Mouse (Mus musculus): ENCODE results near the gene Slc23a4. TPM values are rescaled to one million over a fixed set of nuclear protein-coding genes. Genes with fewer than 3 reads are reported as not detected.
A peak's percentile ranks its signal among the peaks of the same experiment; 100 is the strongest.

Gene Slc23a4
- polyA plus RNA-seq, 1 experiment: 221 TPM

DNA sequence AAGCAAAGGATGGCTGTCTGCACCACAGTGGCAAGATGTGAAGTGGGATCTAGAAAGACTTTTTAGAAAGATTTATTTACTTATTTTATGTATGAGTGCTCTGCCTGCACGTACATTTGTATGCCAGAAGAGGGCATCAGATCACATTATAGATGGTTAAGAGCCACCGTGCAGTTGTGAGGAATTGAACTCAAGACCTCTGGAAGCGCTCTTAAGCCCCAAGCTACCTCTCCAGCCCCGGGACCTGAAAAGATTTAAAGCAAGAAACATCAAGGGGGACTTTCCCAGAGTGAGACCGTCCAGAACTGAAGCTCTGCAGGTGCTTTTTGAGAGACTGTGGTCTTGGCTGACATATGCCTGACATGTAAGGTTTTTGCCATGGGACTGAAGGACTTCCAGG, 51.5 kb downstream of the Slc23a4 start:
- Histone ChIP-seq H3K4me1 (ENCODE audit: control insufficient read depth, insufficient read depth, insufficient read length, low read length) (no peaks in the 10 kb centered on the region), H3K4me3 (ENCODE audit: low read depth, low read length) (no peak overlapping the region), H3K27ac (ENCODE audit: insufficient read depth, low read depth, low read length) (no peak overlapping the region), H3K27me3 (ENCODE audit: control insufficient read depth, insufficient read depth, low read length) (no peaks in the 10 kb centered on the region), H3K36me3 (ENCODE audit: control insufficient read depth, insufficient read depth, low read length) (no peaks in the 10 kb centered on the region)
- 82% methylated on average over 5 of the region's 5 CpGs for WGBS
- TF ChIP-seq CTCF (IDR thresholded peaks at IDR 0.05; ENCODE audit: extremely low read depth, insufficient read length, insufficient replicate concordance, low read depth, low read length) (no peak), POLR2A (IDR thresholded peaks at IDR 0.05; ENCODE audit: low read depth, low read length) (no peak)

DNA sequence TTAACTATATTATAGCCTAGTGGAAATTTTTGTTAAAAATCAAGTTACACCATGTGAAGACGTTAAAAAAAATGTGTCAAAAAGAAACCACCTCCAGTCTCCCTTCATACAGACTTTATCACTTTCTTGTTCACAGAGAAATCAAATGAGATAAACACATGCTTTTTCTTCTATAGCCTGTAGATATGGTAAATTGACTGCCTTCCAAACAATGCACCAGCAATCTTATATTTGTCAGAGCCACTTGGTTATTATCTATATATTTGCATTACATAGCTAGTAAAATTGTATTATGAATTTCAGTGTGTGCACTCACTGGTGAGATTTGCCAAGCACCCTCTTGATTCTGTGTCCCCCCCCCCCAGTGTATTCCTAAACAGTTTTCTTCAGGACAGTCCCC, 55.6 kb downstream of the Slc23a4 start:
- no peak overlapping the region for H3K27ac ChIP-seq (ENCODE audit: insufficient read depth, low read depth, low read length)
- H3K4me1 ChIP-seq (ENCODE audit: control insufficient read depth, insufficient read depth, insufficient read length, low read length): no peaks in the 10 kb centered on the region
- H3K36me3 ChIP-seq (ENCODE audit: control insufficient read depth, insufficient read depth, low read length): no peaks in the 10 kb centered on the region
- no peaks in the 10 kb centered on the region for H3K27me3 ChIP-seq (ENCODE audit: control insufficient read depth, insufficient read depth, low read length)
- WGBS: 81% methylated on average over 1 of the region's 1 CpGs
- TF ChIP-seq CTCF (IDR thresholded peaks at IDR 0.05; ENCODE audit: extremely low read depth, insufficient read length, insufficient replicate concordance, low read depth, low read length) (no peak), POLR2A (IDR thresholded peaks at IDR 0.05; ENCODE audit: low read depth, low read length) (no peak)
- H3K4me3 ChIP-seq (ENCODE audit: low read depth, low read length): no peak overlapping the region

- Histone ChIP-seq H3K36me3 (ENCODE audit: control insufficient read depth, insufficient read depth, low read length) (no peaks in the 10 kb centered on the region), H3K4me3 (ENCODE audit: low read depth, low read length) (no peak overlapping the region), H3K27ac (ENCODE audit: insufficient read depth, low read depth, low read length) (no peak overlapping the region), H3K4me1 (ENCODE audit: control insufficient read depth, insufficient read depth, insufficient read length, low read length) (no peaks in the 10 kb centered on the region), H3K27me3 (ENCODE audit: control insufficient read depth, insufficient read depth, low read length) (no peaks in the 10 kb centered on the region)
- 92% methylated on average over 8 of the region's 8 CpGs for WGBS
- TF ChIP-seq POLR2A (IDR thresholded peaks at IDR 0.05; ENCODE audit: low read depth, low read length) (no peak), CTCF (IDR thresholded peaks at IDR 0.05; ENCODE audit: extremely low read depth, insufficient read length, insufficient replicate concordance, low read depth, low read length) (no peak)
Observed at GRCm38 (mm10) chr6:34927594-34927993, 60.6 kb downstream of the Slc23a4 start.

DNA sequence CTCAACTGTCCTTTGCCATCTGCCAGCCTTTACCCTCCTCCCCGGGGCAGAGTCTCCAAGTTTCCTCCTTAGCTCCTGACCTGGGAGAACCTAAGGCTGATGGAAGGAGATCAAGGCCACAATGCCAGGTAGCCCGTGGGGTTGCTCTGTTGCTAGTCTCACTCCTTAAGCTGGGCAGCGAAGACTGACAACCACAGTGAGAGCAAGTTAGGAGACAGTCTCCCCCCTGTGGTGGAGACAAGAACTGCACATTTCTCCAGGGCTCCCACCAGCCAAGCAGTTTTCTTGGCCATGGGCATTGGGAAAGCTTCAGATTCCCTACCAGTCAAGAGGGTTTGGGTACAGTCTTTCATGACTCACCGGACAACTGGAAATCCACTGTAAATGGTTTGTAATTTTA, 61.0 kb downstream of the Slc23a4 start:
- Histone ChIP-seq H3K27ac (ENCODE audit: insufficient read depth, low read depth, low read length) (no peak overlapping the region), H3K36me3 (ENCODE audit: control insufficient read depth, insufficient read depth, low read length) (no peaks in the 10 kb centered on the region), H3K4me3 (ENCODE audit: low read depth, low read length) (no peak overlapping the region), H3K4me1 (ENCODE audit: control insufficient read depth, insufficient read depth, insufficient read length, low read length) (no peaks in the 10 kb centered on the region), H3K27me3 (ENCODE audit: control insufficient read depth, insufficient read depth, low read length) (no peaks in the 10 kb centered on the region)
- WGBS: 34% methylated on average over 4 of the region's 4 CpGs
- no peak for TF ChIP-seq POLR2A (IDR thresholded peaks at IDR 0.05; ENCODE audit: low read depth, low read length)
- TF ChIP-seq CTCF (IDR thresholded peaks at IDR 0.05; ENCODE audit: extremely low read depth, insufficient read length, insufficient replicate concordance, low read depth, low read length): peak; percentile 85; the same call in 1 of the 2 replicates

DNA sequence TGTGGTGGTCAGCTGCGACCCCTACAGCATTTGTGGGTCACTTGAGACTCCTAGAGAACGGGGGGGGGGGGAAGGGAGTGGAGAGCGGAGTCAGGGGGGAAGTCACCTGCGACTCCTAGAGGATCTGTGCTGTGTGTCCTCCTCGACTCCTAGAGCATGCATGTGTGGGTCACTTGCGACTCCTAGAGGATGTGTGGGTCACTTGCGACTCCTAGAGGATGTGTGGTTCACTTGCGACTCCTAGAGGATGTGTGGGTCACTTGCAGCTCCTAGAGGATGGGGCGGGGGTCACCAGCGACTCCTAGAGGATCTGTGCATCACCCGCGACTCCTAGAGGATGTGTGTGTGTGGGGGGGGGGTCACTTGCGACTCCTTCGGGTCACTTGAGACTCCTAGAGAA, 66.3 kb downstream of the Slc23a4 start:
- WGBS: 56% methylated on average over 14 of the region's 14 CpGs
- H3K36me3 ChIP-seq (ENCODE audit: control insufficient read depth, insufficient read depth, low read length): no peaks in the 10 kb centered on the region

GRCm38 (mm10) chr6:34920631-34921030, 67.6 kb downstream of the Slc23a4 start:
- WGBS: 92% methylated on average over 12 of the region's 12 CpGs
- no peaks in the 10 kb centered on the region for H3K36me3 ChIP-seq (ENCODE audit: control insufficient read depth, insufficient read depth, low read length)
- no peaks in the 10 kb centered on the region; the same call in 1 of the 2 replicates for H3K27me3 ChIP-seq (ENCODE audit: control insufficient read depth, insufficient read depth, low read length)
- no peaks in the 10 kb centered on the region for H3K4me1 ChIP-seq (ENCODE audit: control insufficient read depth, insufficient read depth, insufficient read length, low read length)
- no peak overlapping the region for H3K27ac ChIP-seq (ENCODE audit: insufficient read depth, low read depth, low read length)
- H3K4me3 ChIP-seq (ENCODE audit: low read depth, low read length): no peak overlapping the region
- no peak for TF ChIP-seq CTCF (IDR thresholded peaks at IDR 0.05; ENCODE audit: extremely low read depth, insufficient read length, insufficient replicate concordance, low read depth, low read length)
- TF ChIP-seq POLR2A (IDR thresholded peaks at IDR 0.05; ENCODE audit: low read depth, low read length): no peak

More for the DNA sequence above, 66.3 kb downstream of the Slc23a4 start:
- H3K27me3 ChIP-seq (ENCODE audit: control insufficient read depth, insufficient read depth, low read length): no peaks in the 10 kb centered on the region; the same call in 1 of the 2 replicates
- no peak overlapping the region for H3K27ac ChIP-seq (ENCODE audit: insufficient read depth, low read depth, low read length)
- H3K4me1 ChIP-seq (ENCODE audit: control insufficient read depth, insufficient read depth, insufficient read length, low read length): no peaks in the 10 kb centered on the region
- peak; percentile 59; the same call in 1 of the 2 replicates for TF ChIP-seq CTCF (IDR thresholded peaks at IDR 0.05; ENCODE audit: extremely low read depth, insufficient read length, insufficient replicate concordance, low read depth, low read length)
- TF ChIP-seq POLR2A (IDR thresholded peaks at IDR 0.05; ENCODE audit: low read depth, low read length): no peak
- no peak overlapping the region for H3K4me3 ChIP-seq (ENCODE audit: low read depth, low read length)

DNA sequence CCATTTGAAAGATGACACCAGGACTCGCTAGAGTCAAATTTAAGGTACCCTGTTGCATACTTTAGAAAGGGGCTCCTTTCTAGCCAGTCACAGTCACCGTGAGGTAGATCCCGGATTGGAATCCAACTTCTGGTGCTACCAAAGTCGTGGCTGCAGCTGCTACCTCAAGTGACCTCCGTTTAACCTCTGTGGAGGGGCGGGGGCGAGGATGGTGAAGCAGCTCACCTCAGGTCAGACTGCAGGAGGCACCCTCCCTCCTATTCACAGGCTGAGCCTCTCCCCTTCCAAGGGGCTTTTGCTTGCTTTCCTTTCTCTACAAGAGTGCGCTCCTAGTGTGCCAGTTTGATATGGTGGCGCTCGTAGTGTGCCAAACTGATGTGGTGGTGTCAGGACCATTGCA, 68.2 kb downstream of the Slc23a4 start, which contains the start of gene Stra8:
Gene Stra8 (plus strand): TSS at position 208 of the 400 bp plus-strand sequence.
- Histone ChIP-seq H3K27ac (ENCODE audit: insufficient read depth, low read depth, low read length) (no peak within 1 kb of the TSS), H3K4me3 (ENCODE audit: low read depth, low read length) (no peak within 1 kb of the TSS), H3K36me3 (ENCODE audit: control insufficient read depth, insufficient read depth, low read length) (no peaks in the 10 kb centered on the region), H3K4me1 (ENCODE audit: control insufficient read depth, insufficient read depth, insufficient read length, low read length) (no peaks in the 10 kb centered on the region), H3K27me3 (ENCODE audit: control insufficient read depth, insufficient read depth, low read length) (no peaks in the 10 kb centered on the region; the same call in 1 of the 2 replicates)
- TF ChIP-seq POLR2A (IDR thresholded peaks at IDR 0.05; ENCODE audit: low read depth, low read length) (no peak), CTCF (IDR thresholded peaks at IDR 0.05; ENCODE audit: extremely low read depth, insufficient read length, insufficient replicate concordance, low read depth, low read length) (no peak)
- WGBS: 66% methylated on average over 10 of the region's 10 CpGs

All from small intestine, adult 2 months (tissue).